Mouse (Mus musculus) large intestine, adult 2 months (tissue): ENCODE results near the gene Hacd2. TPM values are rescaled to one million over a fixed set of nuclear protein-coding genes. Genes with fewer than 3 reads are reported as not detected.

Experiments used
- DNase-seq: peaks from one replicate; pipeline ENCODE4 v3.0.0-alpha.2; 2012; ENCODE audit warnings: low read depth, low spot score
- WGBS: fragments of 180-500 bp; shearing (Covaris S2); methylation state at CpG from one replicate; pipeline ENCODE4 v1.1.7; 2018; 5-methylcytosine and 5-hydroxymethylcytosine counted together
- polyA plus RNA-seq: library from polyadenylated mRNA; depleted of rRNA; stranded (reverse); fragments of >200 nt; gene quantifications from 2 replicates; pipeline ENCODE4 v1.2.3, GENCODE M21; 2012; rRNA removed

The Hacd2 gene
- polyA plus RNA-seq = 15.6 and 22.6 TPM in 2 replicates

GRCm38 (mm10) chr16:35022242-35023137 lies at the start of gene Hacd2:
Hacd2 (plus strand) TSS chr16:35022428.
- DNase-seq = peak; percentile 85
- WGBS = under 1% methylated on average over 94 of the region's 97 CpGs

GRCm38 (mm10) chr16:34972471-34972870 lies 49.8 kb upstream of the Hacd2 start:
- 46% methylated on average over 12 of the region's 12 CpGs for WGBS
- no peak for DNase-seq

GRCm38 (mm10) chr16:34975544-34975943 lies 46.7 kb upstream of the Hacd2 start:
- DNase-seq = no peak
- WGBS = 34% methylated on average over 2 of the region's 2 CpGs

GRCm38 (mm10) chr16:34976630-34977029 lies 45.6 kb upstream of the Hacd2 start:
- no peak for DNase-seq
- WGBS = 83% methylated on average over 13 of the region's 13 CpGs

GRCm38 (mm10) chr16:34978018-34978417 lies 44.2 kb upstream of the Hacd2 start:
- no peak for DNase-seq
- 87% methylated on average over 7 of the region's 7 CpGs for WGBS

- WGBS = 79% methylated on average over 7 of the region's 7 CpGs
- DNase-seq = no peak
These were observed 41.2 kb upstream of the Hacd2 start for GRCm38 (mm10) chr16:34981009-34981408.

- DNase-seq = no peak
- WGBS = 50% methylated on average over 11 of the region's 11 CpGs
These were observed 37.8 kb upstream of the Hacd2 start for GRCm38 (mm10) chr16:34984203-34985030.

- WGBS = 70% methylated on average over 2 of the region's 2 CpGs
- DNase-seq = no peak
These were observed 37.2 kb upstream of the Hacd2 start for GRCm38 (mm10) chr16:34985031-34985346.

GRCm38 (mm10) chr16:34986211-34986825 lies 35.9 kb upstream of the Hacd2 start:
- no peak for DNase-seq
- WGBS = 74% methylated on average over 13 of the region's 13 CpGs

GRCm38 (mm10) chr16:34991365-34991764 lies 30.9 kb upstream of the Hacd2 start:
- 50% methylated on average over 3 of the region's 3 CpGs for WGBS
- DNase-seq = no peak

GRCm38 (mm10) chr16:34992854-34993253 lies 29.4 kb upstream of the Hacd2 start:
- 79% methylated on average over 5 of the region's 5 CpGs for WGBS

GRCm38 (mm10) chr16:34993694-34994330 lies 28.4 kb upstream of the Hacd2 start:
- no peak for DNase-seq
- 81% methylated on average over 10 of the region's 10 CpGs for WGBS

More at GRCm38 (mm10) chr16:34992854-34993253, 29.4 kb upstream of the Hacd2 start:
- no peak for DNase-seq

GRCm38 (mm10) chr16:34994641-34995141 lies 27.5 kb upstream of the Hacd2 start:
- WGBS = 62% methylated on average over 9 of the region's 9 CpGs

GRCm38 (mm10) chr16:34996133-34996532 lies 26.1 kb upstream of the Hacd2 start:
- no peak for DNase-seq
- WGBS = 23% methylated on average over 5 of the region's 5 CpGs

More at GRCm38 (mm10) chr16:34994641-34995141, 27.5 kb upstream of the Hacd2 start:
- no peak for DNase-seq

- DNase-seq = no peak
- 79% methylated on average over 4 of the region's 4 CpGs for WGBS
These were observed 25.2 kb upstream of the Hacd2 start for GRCm38 (mm10) chr16:34997052-34997451.

- WGBS = 55% methylated on average over 10 of the region's 10 CpGs
- DNase-seq = no peak
These were observed 24.7 kb upstream of the Hacd2 start for GRCm38 (mm10) chr16:34997576-34997975.

GRCm38 (mm10) chr16:34999016-34999415 lies 23.2 kb upstream of the Hacd2 start:
- DNase-seq = no peak
- WGBS = 74% methylated on average over 3 of the region's 3 CpGs

- DNase-seq = no peak
- WGBS = 70% methylated on average over 11 of the region's 11 CpGs
These were observed 22.2 kb upstream of the Hacd2 start for GRCm38 (mm10) chr16:34999986-35000385.

GRCm38 (mm10) chr16:35000923-35001560 lies 21.2 kb upstream of the Hacd2 start:
- no peak for DNase-seq
- WGBS = 60% methylated on average over 10 of the region's 10 CpGs
